Mouse (Mus musculus): Measurements from ENCODE around the gene Slc50a1. TPM values are rescaled to one million over a fixed set of nuclear protein-coding genes. Genes with fewer than 3 reads are reported as not detected.
A peak's percentile ranks its signal among the peaks of the same experiment; 100 is the strongest.

Slc50a1 gene
- polyA plus RNA-seq, 1 experiment from 2014 or later: 19.6 TPM

GRCm38 (mm10) chr3:89266439-89266893 lies 3.9 kb downstream of the Slc50a1 start:
- DNase-seq: peak; percentile 79
- H3K27me3 ChIP-seq (ENCODE audit: insufficient read depth, low read length): no peaks in the 10 kb centered on the region
- TF ChIP-seq EP300 (IDR thresholded peaks at IDR 0.05; ENCODE audit: low read depth): 0 out of 2 replicates have a peak, but pooled peaks have one; percentile 22
- no peak for TF ChIP-seq CTCF (IDR thresholded peaks at IDR 0.05; ENCODE audit: low read depth)
- WGBS (ENCODE audit: insufficient replicate concordance): 0% methylated on average over 20 of the region's 20 CpGs
- H3K4me1 ChIP-seq (ENCODE audit: insufficient read depth): peaks cover 20% of the 10 kb centered on the region
- H3K4me3 ChIP-seq (ENCODE audit: low read depth, low read length): peak overlapping the region; percentile 72
- 0 out of 2 replicates have a peak overlapping the region, but pooled peaks have one; percentile 30 for H3K27ac ChIP-seq (ENCODE audit: low read depth)
- H3K9ac ChIP-seq (replicated peaks): peak overlapping the region; percentile 86
- H3K4me2 ChIP-seq (ENCODE audit: low read depth, low read length): peak overlapping the region; percentile 91
- ATAC-seq: peak; percentile 86
- peaks cover 4% of the 10 kb centered on the region; the same call in 1 of the 2 replicates for H3K36me3 ChIP-seq (replicated peaks; ENCODE audit: insufficient read depth, low read length)
- no peaks in the 10 kb centered on the region for H3K9me3 ChIP-seq (ENCODE audit: low read length)

- Histone ChIP-seq H3K27me3 (ENCODE audit: insufficient read depth, low read length) (no peaks in the 10 kb centered on the region), H3K4me3 (ENCODE audit: low read depth, low read length) (no peak overlapping the region), H3K9me3 (ENCODE audit: low read length) (no peaks in the 10 kb centered on the region), H3K4me2 (ENCODE audit: low read depth, low read length) (no peak overlapping the region), H3K9ac (replicated peaks) (no peak overlapping the region), H3K27ac (ENCODE audit: low read depth) (no peak overlapping the region), H3K4me1 (ENCODE audit: insufficient read depth) (peaks cover 9% of the 10 kb centered on the region), H3K36me3 (replicated peaks; ENCODE audit: insufficient read depth, low read length) (no peaks in the 10 kb centered on the region)
- ATAC-seq (no peak), DNase-seq (no peak)
- WGBS (ENCODE audit: insufficient replicate concordance): 47% methylated on average over 10 of the region's 10 CpGs
- TF ChIP-seq CTCF (IDR thresholded peaks at IDR 0.05; ENCODE audit: low read depth): no peak
These were observed 8.0 kb downstream of the Slc50a1 start for GRCm38 (mm10) chr3:89262417-89262816.

DNA sequence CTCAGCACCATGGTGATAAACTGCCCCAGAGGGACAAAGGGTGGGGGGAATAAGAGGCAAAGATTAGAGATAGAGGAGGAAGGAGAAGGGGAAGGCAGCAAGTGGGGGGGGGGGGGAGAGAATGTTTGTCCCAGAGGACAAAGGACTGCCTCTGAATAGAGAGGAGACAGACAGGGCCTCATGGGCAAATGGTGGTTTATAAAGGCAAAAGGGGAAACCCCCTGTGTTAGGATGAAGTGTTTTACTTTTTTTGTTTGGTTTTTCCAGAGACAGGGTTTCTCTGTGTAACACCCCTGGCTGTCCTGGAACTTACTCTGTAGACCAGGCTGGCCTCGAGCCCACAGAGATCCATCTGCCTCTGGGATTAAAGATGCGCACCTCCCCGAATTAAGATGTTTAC lies 10.2 kb downstream of the Slc50a1 start:
- no peaks in the 10 kb centered on the region for H3K4me1 ChIP-seq (ENCODE audit: insufficient read depth)
- H3K27ac ChIP-seq (ENCODE audit: low read depth): no peak overlapping the region
- no peaks in the 10 kb centered on the region for H3K36me3 ChIP-seq (replicated peaks; ENCODE audit: insufficient read depth, low read length)
- H3K4me2 ChIP-seq (ENCODE audit: low read depth, low read length): no peak overlapping the region
- ATAC-seq: no peak
- no peaks in the 10 kb centered on the region for H3K27me3 ChIP-seq (ENCODE audit: insufficient read depth, low read length)
- no peak overlapping the region for H3K4me3 ChIP-seq (ENCODE audit: low read depth, low read length)
- H3K9ac ChIP-seq (replicated peaks): no peak overlapping the region
- WGBS (ENCODE audit: insufficient replicate concordance): 78% methylated on average over 3 of the region's 3 CpGs
- no peak for TF ChIP-seq EP300 (IDR thresholded peaks at IDR 0.05; ENCODE audit: low read depth)
- no peak for TF ChIP-seq CTCF (IDR thresholded peaks at IDR 0.05; ENCODE audit: low read depth)
- H3K9me3 ChIP-seq (ENCODE audit: low read length): no peaks in the 10 kb centered on the region
- no peak for DNase-seq

- DNase-seq (no peak), ATAC-seq (no peak)
- Histone ChIP-seq H3K4me3 (ENCODE audit: low read depth, low read length) (no peak within 1 kb of the TSS), H3K4me2 (ENCODE audit: low read depth, low read length) (no peak within 1 kb of the TSS), H3K27me3 (ENCODE audit: insufficient read depth, low read length) (no peaks in the 10 kb centered on the region), H3K9ac (replicated peaks) (no peak within 1 kb of the TSS), H3K4me1 (ENCODE audit: insufficient read depth) (no peaks in the 10 kb centered on the region), H3K36me3 (replicated peaks; ENCODE audit: insufficient read depth, low read length) (no peaks in the 10 kb centered on the region), H3K9me3 (ENCODE audit: low read length) (no peaks in the 10 kb centered on the region), H3K27ac (ENCODE audit: low read depth) (no peak within 1 kb of the TSS)
- no peak for TF ChIP-seq CTCF (IDR thresholded peaks at IDR 0.05; ENCODE audit: low read depth)
- no peak for TF ChIP-seq EP300 (IDR thresholded peaks at IDR 0.05; ENCODE audit: low read depth)
- WGBS (ENCODE audit: insufficient replicate concordance): 52% methylated on average over 7 of the region's 7 CpGs
These were observed 11.3 kb downstream of the Slc50a1 start, which contains the start of gene Dpm3 for GRCm38 (mm10) chr3:89259076-89259475. Dpm3 (plus strand) TSS chr3:89259358.

- TF ChIP-seq EP300 (IDR thresholded peaks at IDR 0.05; ENCODE audit: low read depth) (no peak), CTCF (IDR thresholded peaks at IDR 0.05; ENCODE audit: low read depth) (no peak)
- no peak overlapping the region for H3K27ac ChIP-seq (ENCODE audit: low read depth)
- H3K27me3 ChIP-seq (ENCODE audit: insufficient read depth, low read length): no peaks in the 10 kb centered on the region
- H3K36me3 ChIP-seq (replicated peaks; ENCODE audit: insufficient read depth, low read length): no peaks in the 10 kb centered on the region
- H3K9ac ChIP-seq (replicated peaks): no peak overlapping the region
- WGBS (ENCODE audit: insufficient replicate concordance): 64% methylated on average over 5 of the region's 5 CpGs
- 0 out of 2 replicates have a peak, but pooled peaks have one; percentile 22 for ATAC-seq
- peaks cover 8% of the 10 kb centered on the region for H3K4me1 ChIP-seq (ENCODE audit: insufficient read depth)
- no peak for DNase-seq
- no peak overlapping the region for H3K4me2 ChIP-seq (ENCODE audit: low read depth, low read length)
- H3K9me3 ChIP-seq (ENCODE audit: low read length): no peaks in the 10 kb centered on the region
- H3K4me3 ChIP-seq (ENCODE audit: low read depth, low read length): no peak overlapping the region
These were observed 14.2 kb downstream of the Slc50a1 start for GRCm38 (mm10) chr3:89256177-89256576.

DNA sequence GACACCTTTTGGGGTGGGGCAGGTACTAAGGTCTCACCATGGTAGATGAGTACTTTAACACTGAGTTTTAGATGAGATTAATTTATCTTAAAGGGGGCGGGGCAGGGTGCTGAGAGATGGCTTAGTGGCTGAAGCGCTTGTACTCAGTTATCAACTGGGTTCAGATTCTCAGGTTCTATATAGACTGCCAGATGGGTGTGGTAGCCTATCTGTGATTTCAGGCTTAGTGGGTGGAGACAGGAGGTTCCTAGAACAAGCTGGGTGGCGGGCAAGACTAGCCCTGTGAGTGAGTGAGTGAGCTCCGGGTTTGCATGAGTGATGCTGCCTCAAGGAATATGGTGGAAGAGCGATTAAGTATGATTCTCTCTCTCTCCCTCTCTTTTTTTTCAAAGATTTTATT lies 15.4 kb downstream of the Slc50a1 start:
- DNase-seq (no peak), ATAC-seq (no peak)
- TF ChIP-seq CTCF (IDR thresholded peaks at IDR 0.05; ENCODE audit: low read depth) (no peak), EP300 (IDR thresholded peaks at IDR 0.05; ENCODE audit: low read depth) (no peak)
- no peak overlapping the region for H3K4me2 ChIP-seq (ENCODE audit: low read depth, low read length)
- no peak overlapping the region for H3K4me3 ChIP-seq (ENCODE audit: low read depth, low read length)
- no peaks in the 10 kb centered on the region for H3K36me3 ChIP-seq (replicated peaks; ENCODE audit: insufficient read depth, low read length)
- no peak overlapping the region for H3K9ac ChIP-seq (replicated peaks)
- no peak overlapping the region for H3K27ac ChIP-seq (ENCODE audit: low read depth)
- no peaks in the 10 kb centered on the region for H3K9me3 ChIP-seq (ENCODE audit: low read length)
- H3K4me1 ChIP-seq (ENCODE audit: insufficient read depth): peaks cover 15% of the 10 kb centered on the region
- no peaks in the 10 kb centered on the region for H3K27me3 ChIP-seq (ENCODE audit: insufficient read depth, low read length)
- WGBS (ENCODE audit: insufficient replicate concordance): 73% methylated on average over 5 of the region's 5 CpGs
